ENCODE assay signal across 10 mouse cellular contexts in the genomic region with DNA sequence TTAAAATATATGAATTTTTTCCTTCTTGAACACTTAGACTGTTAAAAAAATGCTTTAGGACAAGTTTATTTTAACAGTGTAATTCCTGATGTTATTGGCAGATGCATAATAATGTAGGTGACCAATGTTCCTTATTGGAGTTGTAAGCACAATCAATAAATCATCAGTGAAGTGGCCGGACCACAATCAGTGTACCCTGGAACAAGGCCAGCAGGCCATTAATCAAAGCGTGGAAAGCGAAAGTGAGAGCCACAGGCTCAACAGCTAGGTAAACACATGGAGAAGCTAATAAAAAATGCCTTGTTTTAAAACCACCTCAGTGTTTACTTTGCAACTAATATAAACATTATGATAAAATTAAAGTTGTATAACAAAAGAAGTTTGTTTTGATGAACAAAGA.
DNase-seq lines count a peak whose midpoint lies in the region; ATAC-seq lines count a peak whose summit lies in the region.
"Had no signal": no experiment of that assay in that cellular context is flagged by ENCODE, and none has a peak within 500 bp of the region (broad histone marks: within the 10 kb centered on the region; RNA-seq: fewer than 3 reads in every experiment).

No protein-coding gene starts in this region.

- DNase-seq in hindbrain, embryonic 11.5 days (ENCODE audit: low spot score): peak; percentile 43
- DNase-seq in hindbrain, embryonic 10.5 days (ENCODE audit: low spot score): no peak
- DNase-seq in embryo, embryonic 11 days: peak; percentile 63
- peak; percentile 66 for DNase-seq in kidney, postnatal 14 days
- DNase-seq in frontal cortex, adult 2 months (ENCODE audit: extremely low spot score in 1 of 2, low spot score in 1 of 2): no peak
- DNase-seq in thymus, postnatal 14 days: no peak
- no peak for DNase-seq in cerebellum, adult 9-10 months

- no peak overlapping the region for H3K27ac ChIP-seq in hindbrain, embryonic 11.5 days (ENCODE audit: low read depth, low read length)
- no peak overlapping the region for H3K27ac ChIP-seq in hindbrain, embryonic 10.5 days
- H3K27ac ChIP-seq in stomach, embryonic 14.5 days (ENCODE audit: low read length): no peak overlapping the region
- H3K27ac ChIP-seq: embryonic facial prominence, embryonic 13.5 days; lung, embryonic 15.5 days had no signal

- H3K9me3 ChIP-seq in hindbrain, embryonic 11.5 days (ENCODE audit: control insufficient read depth, low read length): no peaks in the 10 kb centered on the region
- no peaks in the 10 kb centered on the region for H3K9me3 ChIP-seq in hindbrain, embryonic 10.5 days
- no peaks in the 10 kb centered on the region for H3K9me3 ChIP-seq in stomach, embryonic 14.5 days (ENCODE audit: control insufficient read depth, low read depth, low read length)
- H3K9me3 ChIP-seq: embryonic facial prominence, embryonic 13.5 days; lung, embryonic 15.5 days had no signal

- no peaks in the 10 kb centered on the region for H3K4me1 ChIP-seq in hindbrain, embryonic 11.5 days (replicated peaks; ENCODE audit: control insufficient read depth, insufficient read depth, low read length)
- no peaks in the 10 kb centered on the region for H3K4me1 ChIP-seq in hindbrain, embryonic 10.5 days (replicated peaks)
- no peaks in the 10 kb centered on the region for H3K4me1 ChIP-seq in stomach, embryonic 14.5 days (ENCODE audit: control insufficient read depth, insufficient read depth, low read length)
- H3K4me1 ChIP-seq: embryonic facial prominence, embryonic 13.5 days had no signal

- 29% methylated on average over 3 of the region's 3 CpGs for WGBS in hindbrain, embryonic 11.5 days
- WGBS in hindbrain, embryonic 10.5 days: 53% methylated on average over 3 of the region's 3 CpGs
- WGBS in stomach, embryonic 14.5 days: 7% methylated on average over 3 of the region's 3 CpGs

- no peaks in the 10 kb centered on the region for H3K27me3 ChIP-seq in hindbrain, embryonic 11.5 days (ENCODE audit: control insufficient read depth, insufficient read depth, low read length)
- H3K27me3 ChIP-seq in hindbrain, embryonic 10.5 days (ENCODE audit: insufficient read depth, poor library complexity, severe bottlenecking): no peaks in the 10 kb centered on the region
- H3K27me3 ChIP-seq in stomach, embryonic 14.5 days (ENCODE audit: control insufficient read depth, insufficient read depth, low read length): no peaks in the 10 kb centered on the region
- H3K27me3 ChIP-seq: embryonic facial prominence, embryonic 13.5 days; lung, embryonic 15.5 days had no signal

- peak; percentile 63 for ATAC-seq in hindbrain, embryonic 11.5 days (ENCODE audit: low FRiP score)
- ATAC-seq in stomach, embryonic 14.5 days (ENCODE audit: insufficient number of reproducible peaks, insufficient read depth, low FRiP score, low read depth): peak; percentile 63; the same call in 1 of the 2 replicates

- no peak overlapping the region for H3K9ac ChIP-seq in hindbrain, embryonic 11.5 days (ENCODE audit: low read depth, low read length)
- H3K9ac ChIP-seq in stomach, embryonic 14.5 days (replicated peaks; ENCODE audit: low read depth, low read length): no peak overlapping the region
- H3K9ac ChIP-seq: embryonic facial prominence, embryonic 13.5 days; lung, embryonic 15.5 days had no signal

- no peaks in the 10 kb centered on the region for H3K36me3 ChIP-seq in hindbrain, embryonic 11.5 days (ENCODE audit: control insufficient read depth, insufficient read depth, low read length)
- H3K36me3 ChIP-seq in hindbrain, embryonic 10.5 days: no peaks in the 10 kb centered on the region
- H3K36me3 ChIP-seq in stomach, embryonic 14.5 days (ENCODE audit: control insufficient read depth, insufficient read depth, low read length): no peaks in the 10 kb centered on the region
- H3K36me3 ChIP-seq: lung, embryonic 15.5 days had no signal

- no peak overlapping the region for H3K4me3 ChIP-seq in hindbrain, embryonic 11.5 days (ENCODE audit: low read depth, low read length)
- no peak overlapping the region for H3K4me3 ChIP-seq in hindbrain, embryonic 10.5 days
- H3K4me3 ChIP-seq in stomach, embryonic 14.5 days (ENCODE audit: low read depth, low read length): no peak overlapping the region
- H3K4me3 ChIP-seq: embryonic facial prominence, embryonic 13.5 days; lung, embryonic 15.5 days had no signal

- H3K4me2 ChIP-seq in hindbrain, embryonic 11.5 days (replicated peaks; ENCODE audit: low read depth, low read length): no peak overlapping the region
- no peak overlapping the region for H3K4me2 ChIP-seq in stomach, embryonic 14.5 days (replicated peaks; ENCODE audit: low read depth, low read length)
- H3K4me2 ChIP-seq: embryonic facial prominence, embryonic 13.5 days; lung, embryonic 15.5 days had no signal

Comparison
In these comparisons a context has a peak if more than half of its experiments do, and no peak if none do; other contexts are left out.
1. DNase-seq: peak in hindbrain, embryonic 11.5 days (single experiment), embryo, embryonic 11 days (single experiment) and kidney, postnatal 14 days (single experiment); none in hindbrain, embryonic 10.5 days (single experiment), frontal cortex, adult 2 months (0 of 2), thymus, postnatal 14 days (single experiment) and cerebellum, adult 9-10 months (single experiment).